Mouse (Mus musculus) stomach, postnatal 0 days (tissue): ENCODE results near the gene Med27. TPM values are rescaled to one million over a fixed set of nuclear protein-coding genes. Genes with fewer than 3 reads are reported as not detected.

Source experiments
- ATAC-seq: fragments of 200-750 bp; cut with Nextera tagmentation; 2 replicates; pipeline ENCODE4 v1.8.0; 2017; ENCODE audit not compliant: low FRiP score, low TSS enrichment
- DNase-seq: peaks from one replicate; pipeline ENCODE4 v3.0.0-alpha.2; 2016; ENCODE audit warnings: low spot score
- H3K27ac ChIP-seq: fragments of 300-500 bp; sonication (generic); replicated peaks from 2 replicates; pipeline ENCODE4 v1.5.1; 2014; ENCODE audit warnings: mild to moderate bottlenecking, control low read depth
- H3K27me3 ChIP-seq: fragments of 300-500 bp; sonication (generic); 2 replicates; pipeline ENCODE4 v1.6.1; 2014; ENCODE audit warnings: low read length; ENCODE audit not compliant: control insufficient read depth, insufficient read depth
- H3K36me3 ChIP-seq: fragments of 300-500 bp; sonication (generic); 2 replicates; pipeline ENCODE4 v1.6.1; 2014; ENCODE audit warnings: low read length, mixed read lengths; ENCODE audit not compliant: control insufficient read depth, insufficient read depth
- H3K4me1 ChIP-seq: fragments of 300-500 bp; sonication (generic); replicated peaks from 2 replicates; pipeline ENCODE4 v1.6.1; 2014; ENCODE audit warnings: antibody characterized with exemption; ENCODE audit not compliant: control insufficient read depth, insufficient read depth
- H3K4me2 ChIP-seq: fragments of 300-500 bp; sonication (generic); replicated peaks from 2 replicates; pipeline ENCODE4 v1.6.1; 2014; ENCODE audit warnings: low read depth, mild to moderate bottlenecking, control low read depth, moderate library complexity
- H3K4me3 ChIP-seq: fragments of 300-500 bp; sonication (generic); 2 replicates; pipeline ENCODE4 v1.5.1; 2014; ENCODE audit warnings: low read depth, low read length, control low read depth
- H3K9ac ChIP-seq: fragments of 300-500 bp; sonication (generic); 2 replicates; pipeline ENCODE4 v1.6.1; 2014; ENCODE audit warnings: mild to moderate bottlenecking, low read length, control low read depth, mixed read lengths
- H3K9me3 ChIP-seq: fragments of 300-500 bp; sonication (generic); 2 replicates; pipeline ENCODE4 v1.6.1; 2016; ENCODE audit warnings: low read length; ENCODE audit not compliant: control insufficient read depth
- CTCF ChIP-seq: IDR thresholded peaks from 2 replicates; pipeline ENCODE4 v1.5.1; 2016; ENCODE audit warnings: antibody characterized with exemption, low read depth, mild to moderate bottlenecking, moderate library complexity
- EP300 ChIP-seq: optimal IDR thresholded peaks from 2 replicates; pipeline ENCODE3; 2016; ENCODE audit warnings: antibody characterized with exemption
- WGBS: fragments of 180-500 bp; shearing (Covaris S2); extraction: QIAGEN DNeasy Blood & Tissue Kit; methylation state at CpG from one replicate; pipeline ENCODE4 v1.1.7; 2014; 5-methylcytosine and 5-hydroxymethylcytosine counted together
- polyA plus RNA-seq: library from polyadenylated mRNA; unstranded; fragments of >200 nt; fragmentation: Nextera tagmentation; extraction: Ambion mirVana; gene quantifications from 2 replicates; pipeline ENCODE4 v1.2.1, GENCODE M21; 2015

Gene Med27
- polyA plus RNA-seq, 1 experiment from 2014 or later: 25.6 TPM

DNA sequence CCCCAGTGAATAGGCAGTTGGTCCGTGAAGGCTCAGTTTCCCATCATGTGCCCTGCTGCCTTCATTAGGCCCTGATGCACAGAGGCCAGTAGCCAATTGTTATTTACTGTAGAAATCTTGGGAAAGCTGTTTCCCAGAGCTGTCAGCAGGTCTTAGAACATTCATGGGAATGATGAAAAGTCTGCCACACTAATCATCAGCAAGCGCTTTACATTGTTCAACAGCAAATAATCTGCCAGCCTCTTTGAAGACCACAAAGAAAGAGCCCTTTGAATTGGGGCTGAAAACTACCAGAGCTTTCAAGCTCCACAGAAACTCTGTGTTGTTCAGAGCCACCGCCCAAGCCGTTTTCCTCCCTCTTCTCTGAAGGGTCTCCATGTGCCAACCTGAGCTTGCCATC lies 106.8 kb downstream of the Med27 start:
- Histone ChIP-seq H3K27me3 (no peaks in the 10 kb centered on the region), H3K4me1 (no peaks in the 10 kb centered on the region), H3K9me3 (no peaks in the 10 kb centered on the region), H3K4me2 (no peak overlapping the region), H3K27ac (no peak overlapping the region), H3K4me3 (no peak overlapping the region), H3K9ac (no peak overlapping the region), H3K36me3 (no peaks in the 10 kb centered on the region)
- WGBS: 62% methylated on average over 4 of the region's 4 CpGs
- no peak for ATAC-seq
- no peak for DNase-seq
- no peak for TF ChIP-seq CTCF
- TF ChIP-seq EP300: no peak

DNA sequence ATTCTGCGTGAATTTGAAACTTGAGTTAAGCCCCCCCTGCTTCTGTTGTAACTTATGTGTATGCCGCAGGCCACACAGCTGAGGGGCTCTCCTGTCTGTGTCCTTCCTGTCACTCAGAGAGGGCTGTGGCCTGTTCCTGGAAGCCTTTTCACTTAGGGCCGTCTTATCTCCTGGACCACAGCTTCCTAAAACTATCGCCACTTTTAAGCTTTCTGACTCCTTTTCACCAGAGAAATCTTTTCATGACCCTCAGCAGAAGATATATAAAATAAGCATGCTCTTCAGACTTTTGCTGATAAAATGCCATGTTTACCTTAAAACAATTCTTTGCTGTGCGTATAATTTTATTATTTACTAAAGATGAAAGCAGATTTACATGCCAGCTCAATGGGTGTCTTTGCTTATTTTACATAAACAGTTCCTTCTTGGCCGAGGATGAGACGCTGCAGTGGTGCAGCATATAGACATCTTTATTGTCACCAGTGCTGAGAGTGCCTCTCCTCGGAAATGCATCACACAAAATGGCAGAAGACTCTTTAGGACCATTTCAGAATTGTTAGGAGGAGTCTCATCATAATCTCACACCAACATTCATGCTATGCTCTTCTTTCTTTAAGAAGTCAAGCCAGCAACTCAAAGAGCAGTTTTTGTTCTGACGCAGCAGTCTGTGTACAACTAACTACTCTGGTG lies 110.2 kb downstream of the Med27 start:
- DNase-seq (no peak), ATAC-seq (no peak)
- H3K4me1 ChIP-seq: no peaks in the 10 kb centered on the region
- no peaks in the 10 kb centered on the region for H3K36me3 ChIP-seq
- H3K4me2 ChIP-seq: no peak overlapping the region
- WGBS: 71% methylated on average over 9 of the region's 9 CpGs
- H3K9ac ChIP-seq: no peak overlapping the region
- no peaks in the 10 kb centered on the region for H3K9me3 ChIP-seq
- TF ChIP-seq EP300: no peak
- no peak for TF ChIP-seq CTCF
- H3K27me3 ChIP-seq: no peaks in the 10 kb centered on the region
- no peak overlapping the region for H3K27ac ChIP-seq
- no peak overlapping the region for H3K4me3 ChIP-seq

DNA sequence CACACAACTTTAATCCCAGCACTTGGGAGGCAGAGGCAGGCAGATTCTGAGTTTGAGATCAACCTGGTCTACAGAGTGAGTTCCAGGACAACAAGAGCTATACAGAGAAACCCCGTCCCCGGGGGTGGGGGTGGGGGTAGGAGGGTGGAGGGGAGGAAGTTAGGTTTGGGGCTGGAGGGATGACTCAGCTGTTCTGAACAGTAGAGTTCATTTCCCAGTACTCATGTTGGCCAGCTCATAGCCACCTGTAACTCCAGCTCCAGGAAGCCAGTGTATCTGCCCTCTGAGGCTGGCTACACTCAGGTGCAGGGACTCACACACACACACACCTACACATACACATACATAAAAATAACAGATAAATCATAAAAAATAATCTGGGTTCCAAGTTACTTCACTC lies 111.1 kb downstream of the Med27 start:
- Histone ChIP-seq H3K9ac (no peak overlapping the region), H3K27me3 (no peaks in the 10 kb centered on the region), H3K4me1 (no peaks in the 10 kb centered on the region), H3K36me3 (no peaks in the 10 kb centered on the region), H3K27ac (no peak overlapping the region), H3K4me2 (no peak overlapping the region), H3K4me3 (no peak overlapping the region), H3K9me3 (no peaks in the 10 kb centered on the region)
- DNase-seq (no peak), ATAC-seq (no peak)
- no peak for TF ChIP-seq CTCF
- no peak for TF ChIP-seq EP300
- 56% methylated on average over 2 of the region's 2 CpGs for WGBS

DNA sequence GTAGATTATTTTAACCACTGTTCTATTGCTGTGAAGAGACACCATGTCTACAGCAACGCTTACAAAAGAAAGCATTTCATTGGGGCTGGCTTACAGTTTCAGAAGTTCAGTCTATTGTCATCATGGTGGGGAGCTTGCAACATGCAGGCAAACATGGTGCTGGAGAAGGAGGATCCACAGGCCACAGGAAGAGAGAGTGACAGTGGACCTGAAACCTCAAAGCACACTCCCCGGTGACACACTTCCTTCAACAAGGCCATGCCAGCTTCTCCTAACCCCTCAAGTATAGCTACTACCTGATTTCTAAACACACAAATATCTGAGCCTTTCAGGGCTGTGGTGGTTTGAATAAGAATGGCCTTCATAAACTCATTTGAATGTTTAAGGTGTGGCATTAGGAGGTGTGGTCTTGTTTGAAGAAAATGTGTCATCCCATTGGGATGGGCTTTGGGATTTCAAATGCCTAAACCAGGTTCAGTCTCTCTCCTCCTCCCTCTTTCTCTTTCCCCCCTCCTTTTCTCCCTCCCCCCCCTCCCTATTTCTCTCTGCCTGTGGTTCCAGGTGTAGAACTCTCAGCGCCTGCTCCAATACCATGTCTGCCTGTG lies 111.8 kb downstream of the Med27 start:
- Histone ChIP-seq H3K27ac (no peak overlapping the region), H3K27me3 (no peaks in the 10 kb centered on the region), H3K4me1 (no peaks in the 10 kb centered on the region), H3K4me2 (no peak overlapping the region), H3K36me3 (no peaks in the 10 kb centered on the region), H3K4me3 (no peak overlapping the region), H3K9ac (no peak overlapping the region), H3K9me3 (no peaks in the 10 kb centered on the region)
- no peak for DNase-seq
- no peak for TF ChIP-seq EP300
- no peak for TF ChIP-seq CTCF
- no peak for ATAC-seq
- 92% methylated on average over 3 of the region's 3 CpGs for WGBS

DNA sequence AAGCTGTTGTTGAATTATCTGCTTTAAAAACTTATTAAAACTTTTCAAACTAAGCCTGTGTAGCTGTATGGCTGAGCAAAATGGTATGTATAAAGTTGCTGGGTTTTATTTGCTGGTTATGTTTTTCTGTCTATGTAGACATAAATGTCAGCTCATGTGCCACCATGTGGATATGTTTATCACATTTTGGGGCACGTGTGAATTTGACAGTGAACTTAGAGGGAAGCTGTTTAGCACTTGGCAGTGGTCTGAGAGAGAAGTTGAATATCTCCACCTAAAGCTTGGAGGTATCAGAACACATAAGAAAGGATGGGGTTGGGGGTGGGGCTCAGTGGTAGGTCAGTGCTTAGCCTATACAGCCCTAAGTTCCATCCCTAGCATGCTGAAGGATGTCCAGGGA lies 113.0 kb downstream of the Med27 start:
- ATAC-seq (no peak), DNase-seq (no peak)
- no peaks in the 10 kb centered on the region for H3K27me3 ChIP-seq
- H3K9me3 ChIP-seq: no peaks in the 10 kb centered on the region
- TF ChIP-seq EP300: no peak
- TF ChIP-seq CTCF: no peak
- H3K27ac ChIP-seq: no peak overlapping the region
- 63% methylated on average over 1 of the region's 1 CpGs for WGBS
- H3K4me1 ChIP-seq: no peaks in the 10 kb centered on the region; the same call in 1 of the 2 replicates
- no peak overlapping the region for H3K4me2 ChIP-seq
- no peak overlapping the region for H3K9ac ChIP-seq
- H3K4me3 ChIP-seq: no peak overlapping the region
- H3K36me3 ChIP-seq: no peaks in the 10 kb centered on the region

DNA sequence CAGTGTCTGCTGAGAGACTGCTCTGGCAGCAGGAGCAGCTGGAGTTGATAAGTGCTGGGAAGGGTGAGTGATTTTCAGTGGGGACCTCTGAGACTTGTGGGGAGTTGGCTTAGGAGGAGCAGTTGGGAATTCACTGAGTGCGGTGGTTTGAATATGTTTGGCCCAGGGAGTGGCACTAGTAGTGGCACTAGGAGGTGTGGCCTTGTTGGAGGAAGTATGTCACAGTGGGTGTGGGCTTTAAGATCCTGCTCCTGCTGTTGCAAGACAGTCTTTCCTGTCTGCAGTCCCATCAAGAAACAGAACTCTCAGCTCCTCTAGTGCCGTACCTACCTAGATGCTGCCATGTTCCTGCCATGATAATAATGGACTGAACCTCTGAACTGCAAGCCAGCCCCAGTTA lies 115.2 kb downstream of the Med27 start:
- no peaks in the 10 kb centered on the region for H3K27me3 ChIP-seq

More for the DNA sequence above, 115.2 kb downstream of the Med27 start:
- H3K4me3 ChIP-seq: no peak overlapping the region
- WGBS: 86% methylated on average over 2 of the region's 2 CpGs
- no peak overlapping the region for H3K9ac ChIP-seq
- no peak for TF ChIP-seq CTCF
- TF ChIP-seq EP300: no peak
- H3K4me1 ChIP-seq: peaks cover 3% of the 10 kb centered on the region; the same call in 1 of the 2 replicates
- no peak overlapping the region for H3K4me2 ChIP-seq
- no peak for DNase-seq
- H3K27ac ChIP-seq: no peak overlapping the region
- no peak for ATAC-seq
- H3K36me3 ChIP-seq: no peaks in the 10 kb centered on the region
- H3K9me3 ChIP-seq: no peaks in the 10 kb centered on the region
